Mouse (Mus musculus): ENCODE results near the gene Gss.

- TF ChIP-seq GATA1 (IDR thresholded peaks at IDR 0.05; ENCODE audit: borderline replicate concordance, low read length) (no peak), FLI1 (IDR thresholded peaks at IDR 0.05; ENCODE audit: low read length) (no peak)
Observed at GRCm38 (mm10) chr2:155636881-155637280, 44.3 kb upstream of the Gss start.
